Mouse (Mus musculus) lung, postnatal 25 days (tissue): ENCODE results near the gene Cuedc1.
A peak's percentile ranks its signal among the peaks of the same experiment; 100 is the strongest.

ENCODE experiments used
- DNase-seq: peaks from one replicate; pipeline ENCODE4 v3.0.0; 2022; ENCODE audit warnings: low spot score

The Cuedc1 gene

DNA sequence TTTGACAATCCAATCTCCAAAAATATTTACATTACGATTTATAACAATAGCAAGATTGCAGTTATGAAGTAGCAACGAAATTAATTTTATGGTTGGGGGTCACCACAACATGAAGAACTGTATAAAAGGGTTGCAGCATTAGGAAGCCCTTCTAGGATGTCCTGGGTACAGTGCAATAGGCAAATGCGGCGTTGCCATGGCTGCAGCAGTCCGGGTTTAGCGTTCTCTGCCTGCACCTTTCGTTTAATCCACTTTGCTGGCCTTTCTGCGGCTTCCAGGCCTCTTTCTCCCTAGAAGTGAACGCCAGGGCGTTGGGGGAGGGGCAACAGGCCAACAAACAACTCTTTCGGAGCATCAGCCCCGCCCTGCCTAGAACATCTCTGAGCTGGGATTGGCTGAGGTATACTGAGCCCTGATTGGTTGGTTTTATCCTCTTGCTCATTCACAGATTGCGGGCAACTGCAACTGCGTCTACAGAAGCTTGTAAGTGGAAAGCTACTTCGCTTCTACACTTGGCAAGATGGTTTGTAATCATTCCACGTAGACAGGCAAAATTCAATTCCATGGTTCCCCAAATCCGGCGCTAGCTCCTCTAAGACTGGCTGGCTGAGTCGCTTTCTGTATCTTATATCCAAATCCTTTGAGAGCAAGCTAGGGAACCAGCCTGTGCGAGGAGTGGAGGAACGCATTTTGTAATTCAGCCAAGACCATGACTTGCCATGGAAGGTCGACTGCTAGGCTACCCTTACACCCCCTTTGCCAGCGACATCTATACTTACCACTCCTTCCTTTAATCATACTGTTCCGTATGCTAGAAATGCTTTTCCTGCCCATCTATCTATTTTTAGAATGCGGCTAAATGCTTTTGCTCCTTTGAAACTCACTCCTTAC, 10.9 kb upstream of the Cuedc1 start:
- peak; percentile 91 for DNase-seq

DNA sequence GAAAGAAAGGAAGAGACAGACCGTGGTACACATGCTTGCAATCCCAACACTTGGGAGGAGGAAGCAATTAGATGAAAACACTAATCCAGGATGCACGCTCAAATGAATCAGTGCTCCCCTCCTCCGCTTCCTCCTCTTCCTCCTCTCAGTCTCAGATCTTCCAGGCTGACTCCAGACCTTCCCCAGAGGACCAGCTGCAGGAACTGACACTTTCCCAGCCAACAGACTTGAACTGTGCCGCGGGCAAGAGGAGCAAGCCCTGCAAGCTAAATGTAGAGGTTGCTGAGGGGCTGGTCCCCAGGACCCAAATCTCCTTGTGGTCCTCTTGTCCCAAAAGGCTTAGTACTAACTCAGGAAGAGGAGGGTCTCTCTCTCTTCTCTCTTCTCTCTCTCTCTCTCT, 8.7 kb upstream of the Cuedc1 start:
- no peak for DNase-seq

DNA sequence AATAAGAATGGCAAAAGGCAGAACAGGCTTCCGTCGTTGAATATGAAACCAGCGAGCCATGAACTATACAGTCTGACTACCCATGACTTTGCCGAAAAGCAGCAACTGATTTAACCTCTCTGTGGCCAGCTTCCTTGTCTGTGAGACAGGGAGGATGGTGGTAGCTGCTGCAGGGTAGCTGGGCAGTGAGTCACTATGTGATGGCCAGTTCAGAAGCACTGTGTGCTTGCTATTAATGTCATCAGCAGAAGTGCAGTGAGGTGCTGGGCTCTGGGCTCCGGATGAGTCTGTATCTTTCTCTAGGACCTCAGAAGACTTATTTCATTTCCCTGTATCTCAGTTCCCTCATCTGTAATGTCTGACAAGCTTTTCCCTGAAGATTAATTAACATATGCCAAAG, 7.6 kb upstream of the Cuedc1 start:
- DNase-seq: no peak

DNA sequence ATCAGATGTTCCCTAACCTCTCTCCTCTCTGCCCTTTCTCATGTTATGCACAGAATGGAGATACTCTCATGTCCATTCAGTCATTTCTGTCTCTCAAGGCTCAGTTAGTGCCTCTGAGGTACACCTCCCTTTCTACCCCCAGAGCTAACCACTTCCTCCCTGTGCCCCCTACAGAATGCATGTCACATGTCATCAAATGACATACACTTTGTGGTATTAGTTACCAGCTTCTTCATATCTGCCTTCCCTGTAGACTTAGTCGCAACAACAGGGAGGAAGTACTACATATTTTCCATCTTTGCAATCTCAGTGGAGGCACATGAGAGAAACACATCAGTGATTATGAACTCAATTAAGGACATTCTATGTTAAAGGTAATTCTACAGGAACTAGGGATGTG, 5.9 kb upstream of the Cuedc1 start:
- no peak for DNase-seq

DNA sequence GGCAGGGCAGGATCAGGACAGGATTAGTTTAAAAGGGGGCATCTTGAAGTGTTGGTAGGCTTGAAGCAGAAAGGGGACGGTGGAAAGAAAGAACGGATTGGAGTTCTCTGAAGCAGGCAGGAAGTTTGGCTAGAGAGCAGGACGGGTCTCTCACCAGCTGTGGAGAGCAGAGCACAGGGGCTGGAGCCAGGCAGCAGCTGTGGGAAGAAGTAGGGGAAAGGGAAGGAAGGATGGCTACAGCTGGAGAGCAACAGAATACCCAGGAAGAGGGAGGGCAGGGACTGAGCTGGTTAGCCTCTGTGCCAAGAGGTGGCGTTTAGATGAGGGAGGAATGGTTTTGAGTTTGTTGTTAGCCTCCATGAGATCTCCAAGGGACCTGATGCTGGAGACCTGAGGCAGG, 685 bp upstream of the Cuedc1 start:
- peak; percentile 26 for DNase-seq

DNA sequence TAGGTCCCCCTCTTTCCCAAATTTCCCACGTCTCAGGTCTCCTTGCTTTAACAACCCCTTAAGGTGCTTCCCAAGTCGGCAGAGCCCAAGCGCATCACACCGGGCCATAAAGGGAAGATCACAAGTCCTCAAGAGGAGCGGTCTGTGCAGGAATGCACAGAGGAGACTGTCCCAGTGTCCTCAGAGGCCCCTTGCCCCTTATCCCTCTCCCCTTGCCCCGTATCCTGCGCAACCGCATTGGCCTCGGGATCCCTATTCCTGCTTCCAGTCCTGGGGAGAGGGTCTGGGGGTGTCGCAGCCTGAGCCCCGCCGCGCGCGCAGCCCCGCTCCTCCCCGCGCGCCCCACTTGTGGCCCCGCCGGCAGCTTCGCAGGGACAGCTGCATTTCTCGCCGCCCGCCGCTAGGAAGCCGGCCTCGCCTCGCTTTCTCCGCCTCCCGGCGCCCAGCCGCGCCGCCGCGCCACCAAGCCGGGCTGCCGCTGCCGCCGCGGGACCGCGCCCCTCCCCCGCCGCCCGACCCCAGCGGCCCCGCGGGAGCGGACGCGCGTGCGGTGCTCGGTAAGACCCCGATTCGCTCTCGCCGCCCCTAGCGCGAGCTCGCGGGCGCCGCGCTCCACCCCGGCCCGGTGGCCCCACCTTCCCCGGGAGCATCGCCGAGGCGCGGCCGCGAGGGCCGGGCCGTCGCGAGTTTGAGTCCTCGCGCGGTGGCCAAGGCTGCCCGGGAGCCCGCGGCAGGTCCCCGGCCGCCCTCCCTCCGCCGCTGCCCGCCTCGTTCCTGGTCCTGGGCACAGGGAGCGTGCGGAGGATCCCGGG, 1.1 kb downstream of the Cuedc1 start:
- DNase-seq: peak; percentile 79

DNA sequence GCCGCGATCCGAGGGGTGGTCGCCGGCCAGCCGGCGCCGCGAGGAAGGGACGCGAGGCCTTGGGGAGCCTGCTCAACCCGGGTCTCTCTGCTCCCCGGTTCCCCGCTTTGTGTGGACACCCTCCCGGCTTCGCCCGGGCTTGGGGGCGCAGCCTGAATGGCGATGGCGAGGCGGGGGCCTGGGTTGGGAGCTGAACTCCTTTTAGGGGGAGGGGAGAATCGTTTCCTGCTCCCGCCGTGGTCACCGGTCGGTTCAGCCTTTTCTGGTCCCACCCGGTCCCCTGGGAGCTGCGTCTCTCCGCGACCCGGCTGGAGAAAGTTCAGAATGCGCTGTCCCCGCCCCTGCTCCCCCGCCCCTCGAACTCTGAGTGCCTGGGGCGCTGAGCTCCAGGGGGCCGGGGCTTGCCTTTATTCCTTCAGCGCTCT, 1.8 kb downstream of the Cuedc1 start:
- peak; percentile 53 for DNase-seq

DNA sequence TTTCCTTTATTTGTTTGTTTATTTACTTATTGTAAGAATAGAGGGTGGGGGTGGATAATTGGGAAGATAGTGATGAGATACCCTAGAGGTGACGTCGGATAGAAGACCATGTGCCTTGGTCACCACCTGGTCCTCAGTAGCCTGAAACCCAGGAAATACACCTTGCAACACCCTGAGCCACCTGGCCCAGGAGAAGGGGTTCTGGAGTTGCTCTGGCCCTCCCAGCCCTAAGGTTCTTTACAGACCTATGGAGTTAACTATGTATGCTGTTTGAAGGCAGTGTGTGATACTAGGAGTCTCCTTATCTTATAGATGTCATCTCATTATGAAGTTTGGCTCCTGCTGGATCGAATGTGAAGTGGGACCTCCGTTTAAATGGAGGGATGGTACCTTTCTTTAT, 2.3 kb downstream of the Cuedc1 start:
- DNase-seq: no peak

DNA sequence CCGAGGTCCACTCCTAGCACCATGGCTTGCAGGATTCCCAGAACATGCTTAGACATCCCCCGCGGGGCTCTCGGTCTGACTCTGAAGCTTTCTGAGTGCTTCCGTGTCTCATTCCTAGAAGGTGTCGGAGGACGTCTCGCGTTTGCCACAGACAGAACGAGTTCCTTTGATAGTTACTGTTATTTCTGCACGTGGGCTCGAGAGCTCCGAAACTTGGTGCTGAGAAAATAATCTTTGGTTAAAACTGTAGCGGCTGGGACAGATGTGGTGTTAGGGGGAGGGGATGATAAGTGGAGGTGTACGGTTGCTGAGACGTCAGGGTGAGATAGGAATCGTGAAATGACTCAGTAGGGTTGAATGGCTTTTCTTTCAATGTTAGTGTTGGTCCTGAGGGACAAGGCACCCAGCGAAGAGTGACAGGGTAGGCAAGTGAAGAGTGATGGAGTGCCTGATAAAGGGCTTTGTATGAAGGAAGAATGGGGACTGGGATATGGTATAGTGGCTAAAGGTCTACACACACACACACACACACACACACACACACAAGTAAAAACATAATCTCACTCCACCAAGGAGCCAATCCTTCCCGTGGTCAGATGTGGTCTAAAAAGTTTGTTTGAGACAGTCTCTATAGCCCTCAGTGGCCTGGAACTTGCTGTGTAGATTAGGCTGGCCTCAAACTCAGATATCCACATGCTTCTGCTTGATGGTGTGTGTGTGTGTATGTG, 5.5 kb downstream of the Cuedc1 start:
- peak; percentile 54 for DNase-seq

DNA sequence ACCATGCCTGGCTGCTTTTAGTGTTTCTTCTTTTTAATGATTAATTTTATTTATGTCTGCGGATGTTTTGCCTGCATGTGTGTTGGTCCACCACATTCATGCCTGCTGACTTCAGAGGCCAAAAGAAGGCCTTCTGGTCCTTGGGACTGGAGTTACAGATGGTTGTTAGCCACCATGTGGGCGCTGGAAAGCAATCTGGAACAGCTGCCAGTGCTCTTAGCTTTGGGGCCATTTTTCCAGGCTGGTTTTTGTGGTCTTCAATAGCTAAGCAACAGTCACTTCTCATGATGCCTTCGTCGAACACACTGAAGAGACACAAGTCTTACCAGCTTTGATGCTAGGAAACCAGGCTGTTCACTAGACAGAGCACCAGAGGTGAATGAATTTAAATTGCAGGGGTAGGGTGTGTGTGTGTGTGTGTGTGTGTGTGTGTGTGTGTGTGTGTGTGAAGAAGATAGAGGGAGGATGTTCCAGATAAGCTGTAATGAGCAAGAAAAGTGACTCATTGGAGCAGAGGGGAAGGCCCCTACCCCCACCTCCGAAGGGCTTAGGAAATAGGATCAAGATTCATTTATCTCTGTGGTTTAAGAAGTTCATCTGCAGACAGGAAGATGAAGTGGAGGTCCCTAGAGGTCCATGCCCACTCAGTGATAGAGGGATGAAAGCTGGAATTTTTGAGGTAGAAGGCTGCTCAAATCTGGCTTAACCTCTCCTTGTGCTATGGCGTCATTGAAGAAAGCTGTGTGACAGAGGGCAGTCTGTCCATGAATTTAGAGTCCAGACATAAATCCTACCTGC, 7.8 kb downstream of the Cuedc1 start:
- no peak for DNase-seq

DNA sequence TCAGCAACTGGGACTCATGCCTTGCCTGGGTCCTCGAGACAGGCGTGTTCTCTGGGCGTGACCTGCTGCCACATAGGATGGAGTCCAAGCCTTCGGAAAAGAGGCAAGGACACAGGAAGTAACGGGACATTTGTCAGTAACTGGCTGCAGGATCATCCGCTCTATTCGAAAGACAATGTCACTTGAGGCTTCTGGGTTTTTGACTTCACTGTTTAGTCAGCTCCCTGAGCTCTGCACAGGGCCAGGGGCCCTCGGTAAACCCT, 8.4 kb downstream of the Cuedc1 start:
- DNase-seq: no peak

DNA sequence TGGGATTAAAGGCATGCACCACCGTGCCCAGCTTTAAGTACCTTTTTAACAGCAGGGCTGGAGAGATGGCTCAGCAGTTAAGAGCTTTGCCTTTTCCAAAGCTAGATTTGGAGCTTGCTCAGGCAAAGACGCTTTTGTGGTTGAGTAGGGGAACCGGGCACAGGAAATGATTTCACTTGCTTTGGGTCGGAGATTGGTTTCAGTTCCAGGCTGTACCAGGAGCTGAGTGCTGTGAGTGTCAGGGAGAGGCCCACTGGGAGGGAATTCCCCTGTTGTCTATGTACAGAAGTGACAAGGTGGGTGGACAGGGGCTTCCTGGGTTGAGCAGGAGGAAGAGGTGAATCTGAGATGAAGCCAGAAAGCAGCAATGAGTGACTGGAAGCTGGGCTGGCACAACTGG, 9.5 kb downstream of the Cuedc1 start:
- DNase-seq: peak; percentile 59

DNA sequence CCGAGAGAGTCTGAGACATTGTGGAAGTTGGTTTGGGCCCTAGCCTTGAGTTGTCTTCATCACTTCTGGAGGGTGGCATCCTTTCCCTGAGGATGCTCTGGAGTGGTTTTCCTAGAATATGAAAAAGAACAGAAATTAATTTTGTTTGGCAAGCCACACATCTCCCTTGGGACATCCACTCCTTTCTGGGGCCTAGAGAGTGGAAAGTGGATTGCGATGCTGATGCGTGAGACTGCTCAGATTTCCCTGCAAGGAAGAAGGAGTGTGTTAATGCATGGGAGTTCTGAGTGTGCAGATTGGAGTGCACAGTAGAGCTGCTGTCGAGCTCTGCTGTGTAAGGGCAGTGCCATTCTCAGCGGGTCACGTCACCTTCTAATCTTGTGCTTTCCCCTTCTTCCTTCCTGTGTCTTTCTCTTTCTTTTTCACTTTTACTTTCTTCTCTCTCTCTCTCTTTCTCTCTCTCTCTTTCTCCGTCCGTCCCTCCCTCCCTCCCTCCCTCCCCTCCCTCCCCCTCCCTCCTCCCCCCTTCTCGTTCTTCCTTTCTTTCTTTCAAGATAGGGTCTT, 12.3 kb downstream of the Cuedc1 start:
- no peak for DNase-seq

DNA sequence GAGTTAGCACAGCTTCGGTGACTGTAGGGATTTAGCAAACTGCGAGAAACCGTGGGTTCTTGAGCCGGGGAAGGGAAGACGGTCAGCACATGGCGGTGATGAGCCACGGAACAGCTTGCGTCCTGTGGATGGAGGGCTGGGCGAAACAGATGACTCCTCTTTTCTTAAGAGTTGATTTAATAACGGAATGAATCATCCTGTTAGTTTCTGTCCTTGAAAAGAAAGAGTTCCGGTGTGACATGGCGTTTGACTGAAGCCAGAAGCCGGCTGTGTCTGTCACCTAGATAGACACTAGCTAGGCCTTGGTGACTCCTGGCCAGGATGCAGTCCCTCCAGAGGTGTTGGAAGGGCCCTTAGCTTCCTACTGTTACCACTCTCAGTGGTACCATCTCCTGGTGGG, 14.2 kb downstream of the Cuedc1 start:
- no peak for DNase-seq

DNA sequence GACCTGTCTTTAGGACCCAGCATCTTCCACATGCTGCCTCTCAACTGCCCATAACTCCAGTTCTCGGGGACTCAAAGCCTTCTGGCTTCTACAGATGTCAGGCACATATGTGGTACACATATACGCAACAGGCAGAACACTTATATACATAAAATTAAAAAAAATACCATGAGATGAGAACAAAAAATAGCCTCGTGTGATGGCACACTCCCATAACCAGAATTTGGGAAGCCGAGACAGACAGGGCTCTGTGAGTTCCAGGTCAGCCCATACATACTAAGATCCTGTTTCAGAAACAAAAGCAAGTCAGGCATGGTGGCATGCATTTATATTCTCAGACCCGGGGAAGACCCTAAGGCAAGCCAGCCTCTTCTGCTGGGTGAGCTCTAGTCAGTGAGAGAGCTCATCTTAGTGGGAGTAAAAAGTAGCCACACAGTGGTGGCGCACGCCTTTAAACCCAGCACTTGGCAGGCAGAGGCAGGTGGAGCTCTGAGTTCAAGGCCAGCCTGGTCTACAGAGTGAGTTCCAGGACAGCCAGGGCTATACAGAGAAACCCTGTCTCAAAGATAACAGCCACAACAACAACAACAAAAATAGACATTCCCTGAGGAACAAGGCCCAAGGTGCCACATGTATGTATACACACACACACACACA, 14.9 kb downstream of the Cuedc1 start:
- no peak for DNase-seq

DNA sequence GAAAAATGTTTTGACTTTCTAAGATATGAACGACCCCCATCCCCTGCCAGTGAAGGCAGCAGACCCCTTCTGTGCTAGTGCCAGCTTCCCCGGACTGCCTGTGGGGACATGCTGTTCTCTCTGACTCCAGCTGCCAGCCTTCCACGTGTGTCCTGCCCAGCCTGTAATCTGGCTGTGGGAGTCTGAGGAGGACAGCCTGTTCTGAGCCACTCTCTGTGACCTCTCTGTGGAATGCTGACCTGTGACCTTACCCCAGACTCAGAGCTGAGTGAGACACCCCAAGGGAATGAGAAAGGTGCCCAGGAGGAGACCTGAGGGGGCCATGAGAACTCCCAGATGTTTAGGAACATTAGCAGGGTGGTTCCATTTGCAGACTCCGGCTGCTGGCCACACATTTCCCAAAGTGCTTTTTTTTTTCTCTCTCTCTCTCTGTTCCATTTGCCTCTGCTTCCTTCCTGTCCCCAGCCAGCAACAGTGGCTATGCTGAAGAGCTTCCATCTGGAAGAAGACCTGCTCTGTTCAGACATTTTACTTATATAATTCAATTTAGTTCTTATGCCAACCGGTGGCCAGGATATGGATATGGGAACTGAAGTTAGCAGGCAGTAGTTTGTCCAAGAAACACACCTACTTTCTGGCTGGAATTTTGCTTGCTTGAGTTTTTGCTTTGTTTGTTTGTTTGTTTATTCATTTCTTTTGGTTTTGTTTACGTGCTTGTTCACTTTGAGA, 15.8 kb downstream of the Cuedc1 start:
- peak; percentile 76 for DNase-seq

DNA sequence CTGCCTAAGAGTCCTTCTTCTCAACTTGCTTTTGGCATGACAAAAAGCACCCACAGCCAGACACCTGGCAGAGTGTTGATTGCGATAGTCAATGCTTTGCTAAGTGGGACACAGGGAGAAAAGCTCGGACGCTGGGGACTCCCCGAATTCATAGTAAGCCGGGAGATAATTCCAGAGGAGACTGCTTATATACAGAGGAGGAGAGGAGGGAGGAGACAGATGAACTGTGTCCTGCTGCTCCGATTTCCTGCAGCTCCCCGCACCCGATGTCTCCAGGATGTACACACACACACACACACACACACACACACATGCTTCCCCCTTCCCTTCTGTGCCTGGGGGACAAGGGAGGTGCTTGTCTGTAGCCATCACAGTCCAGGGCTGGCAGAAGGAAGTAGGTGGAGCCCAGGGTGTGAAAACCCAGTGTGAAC, 17.0 kb downstream of the Cuedc1 start:
- peak; percentile 79 for DNase-seq

DNA sequence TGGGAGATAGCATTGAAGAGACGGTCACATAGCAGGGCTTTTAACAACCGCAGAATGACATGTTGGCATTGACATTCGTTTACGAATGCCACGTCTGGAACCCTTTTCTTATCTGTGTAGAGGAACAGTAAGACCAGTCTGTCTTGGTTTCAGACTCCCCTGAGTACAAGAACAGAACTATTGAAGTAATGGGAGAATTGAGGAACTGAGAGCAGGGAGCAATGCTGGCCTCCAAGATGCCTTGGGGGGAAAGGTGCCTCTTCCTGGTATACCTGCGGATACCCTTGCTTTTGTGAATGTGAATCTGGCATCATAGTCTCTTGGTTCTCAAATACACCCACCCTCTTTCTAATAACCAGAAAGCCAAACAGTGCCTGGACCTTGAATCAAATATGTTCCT, 18.7 kb downstream of the Cuedc1 start:
- no peak for DNase-seq

DNA sequence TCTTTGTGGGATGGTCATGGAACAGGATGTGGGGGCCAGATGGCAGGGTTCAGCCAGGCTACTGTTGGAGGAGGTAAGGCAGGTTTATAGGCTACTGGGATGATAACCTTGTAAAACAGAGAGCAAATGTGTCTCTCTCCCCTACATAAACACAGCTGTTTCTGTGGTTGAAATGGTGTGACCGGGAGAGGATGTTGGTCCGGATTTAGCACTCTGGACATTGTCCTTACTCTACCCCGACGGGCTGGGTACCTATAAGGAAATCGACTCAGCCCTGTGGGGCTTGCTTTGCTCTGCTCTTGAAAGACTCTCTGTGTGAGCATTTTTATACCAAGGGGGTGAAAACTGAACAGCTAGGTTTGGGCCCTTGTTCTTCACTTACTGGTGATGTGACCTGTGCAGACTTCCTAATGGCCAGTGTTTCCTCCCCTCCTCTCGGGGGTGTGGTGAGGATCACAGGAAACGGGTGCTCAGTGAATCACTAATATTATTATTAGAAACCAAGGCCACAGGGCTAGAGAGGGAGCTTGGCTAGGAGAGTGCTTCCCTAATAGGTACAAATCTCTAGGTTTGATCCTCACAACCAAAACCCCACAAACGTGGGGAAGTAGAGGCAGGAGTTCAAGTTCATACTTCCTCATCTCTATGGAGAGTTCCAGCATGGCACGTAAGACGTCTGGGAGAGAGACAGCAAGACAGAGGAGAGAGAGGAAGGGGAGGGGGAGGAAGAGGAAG, 19.7 kb downstream of the Cuedc1 start:
- peak; percentile 59 for DNase-seq

DNA sequence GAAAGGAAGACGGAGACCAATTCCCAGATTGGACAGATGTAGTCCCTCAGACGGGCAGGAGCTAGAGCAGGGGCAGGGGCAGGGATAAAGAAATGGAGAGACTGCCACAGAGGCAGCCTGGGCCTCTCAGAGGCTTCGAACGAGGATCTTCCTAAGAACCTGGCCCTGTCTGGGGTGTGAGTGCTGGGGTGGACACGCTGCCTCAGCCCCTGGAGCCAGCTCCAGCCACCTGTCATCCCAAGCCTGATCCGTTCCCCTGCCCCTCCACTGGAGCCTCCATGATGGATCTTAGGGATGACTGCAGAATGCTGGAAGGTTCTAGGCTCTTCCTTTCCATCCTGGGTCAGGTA, 20.2 kb downstream of the Cuedc1 start:
- DNase-seq: no peak
